Mouse (Mus musculus) adipose tissue, adult 10 weeks (tissue): ENCODE measurements around the gene Egfr. TPM values are rescaled to one million over a fixed set of nuclear protein-coding genes. Genes with fewer than 3 reads are reported as not detected.

Experiments
- polyA plus RNA-seq: library from polyadenylated mRNA; stranded (reverse); fragments of 350-450 nt; fragmentation: Illumina TruSeq; extraction: RNeasy Lipid Tissue Mini Kit (QIAGEN cat#74804); gene quantifications from one replicate; pipeline ENCODE4 v1.2.3, GENCODE M21; 2014; ENCODE audit warnings: low read depth, low replicate concordance

Gene Egfr
- polyA plus RNA-seq: 15.3 TPM

GRCm38 (mm10) chr11:16752007-16752348 lies at the start of gene Egfr:
Gene Egfr, plus strand, starts transcription at chr11:16752203.

GRCm38 (mm10) chr11:16950976-16951760 lies 199.2 kb downstream of the Egfr start, which contains the start of gene Fbxo48:
Gene Fbxo48, plus strand, starts transcription at chr11:16951375.

Other genes with a start within 250 kb of the Egfr start
- 43.5 TPM for gene Sec61g, start 243.7 kb upstream of the Egfr start, polyA plus RNA-seq
- gene Fbxo48, start 199.2 kb downstream of the Egfr start, polyA plus RNA-seq: 0.41 TPM